ENCODE assay signal across 8 mouse cellular contexts in the genomic region with DNA sequence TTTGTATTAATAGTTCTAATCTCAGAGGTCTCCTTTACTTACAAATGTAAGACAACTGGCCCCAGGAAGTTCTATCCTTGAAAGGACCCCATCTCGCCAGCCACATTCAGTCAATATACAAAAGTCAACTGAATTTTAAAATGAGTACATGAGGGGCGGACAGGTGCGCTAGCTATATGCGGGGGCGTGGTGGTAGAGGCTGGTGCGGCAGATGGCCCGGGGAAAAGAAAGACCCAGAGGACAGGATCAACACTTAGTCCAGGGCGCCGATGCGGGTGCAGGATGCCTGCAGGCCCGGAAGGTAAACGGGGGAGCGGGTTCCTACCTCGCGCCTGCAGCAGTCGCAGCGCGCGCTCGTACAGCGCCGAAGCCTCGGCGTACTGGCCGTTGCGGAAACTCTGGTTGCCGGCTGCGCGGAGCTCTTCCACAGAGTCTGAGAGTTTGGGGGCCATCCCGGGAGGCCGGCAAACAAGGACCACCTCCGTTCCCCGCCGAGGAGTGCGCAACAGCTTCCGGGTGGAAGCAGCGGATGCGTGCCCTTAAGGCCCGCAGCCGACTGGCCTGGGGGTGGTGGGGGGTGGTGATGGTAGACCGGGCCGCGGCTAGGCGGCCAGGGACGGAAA. TPM values are rescaled to one million over a fixed set of nuclear protein-coding genes. Genes with fewer than 3 reads are reported as not detected.
DNase-seq lines count a peak whose midpoint lies in the region; ATAC-seq and TF ChIP-seq lines count a peak whose summit lies in the region.

A gene (plus strand): TSS at position 181 of the 623 bp plus-strand sequence.

- H3K27me3 ChIP-seq in lung, embryonic 16.5 days (ENCODE audit: control insufficient read depth, insufficient read depth, low read depth, low read length), result no peaks in the 10 kb centered on the region
- no peaks in the 10 kb centered on the region for H3K27me3 ChIP-seq in forebrain, embryonic 15.5 days
- H3K27me3 ChIP-seq in hindbrain, embryonic 16.5 days (replicated peaks; ENCODE audit: control insufficient read depth, insufficient read depth, low read length), result no peaks in the 10 kb centered on the region
- no peaks in the 10 kb centered on the region for H3K27me3 ChIP-seq in liver, embryonic 11.5 days (replicated peaks; ENCODE audit: control insufficient read depth, insufficient read depth, low read length)

- peak within 1 kb of the TSS; percentile 97 for H3K4me2 ChIP-seq in lung, embryonic 16.5 days (ENCODE audit: low read depth, low read length)
- peak within 1 kb of the TSS; percentile 59 for H3K4me2 ChIP-seq in forebrain, embryonic 15.5 days (replicated peaks)
- peak within 1 kb of the TSS; percentile 60 for H3K4me2 ChIP-seq in hindbrain, embryonic 16.5 days (ENCODE audit: low read length)
- peak within 1 kb of the TSS; percentile 93 for H3K4me2 ChIP-seq in liver, embryonic 11.5 days

- H3K4me1 ChIP-seq in lung, embryonic 16.5 days (replicated peaks; ENCODE audit: control insufficient read depth, insufficient read depth, low read length), result peaks cover 20% of the 10 kb centered on the region
- H3K4me1 ChIP-seq in forebrain, embryonic 15.5 days, result peaks cover 34% of the 10 kb centered on the region
- peaks cover 17% of the 10 kb centered on the region for H3K4me1 ChIP-seq in hindbrain, embryonic 16.5 days (ENCODE audit: control insufficient read depth, insufficient read depth, low read depth, low read length)
- H3K4me1 ChIP-seq in liver, embryonic 11.5 days (replicated peaks; ENCODE audit: control insufficient read depth, insufficient read depth, low read length), result peaks cover 10% of the 10 kb centered on the region
- 0 out of 2 replicates have a peak, but pooled peaks cover 2% of the 10 kb centered on the region for H3K4me1 ChIP-seq in olfactory bulb, adult 2 months (ENCODE audit: control insufficient read depth, insufficient read depth, low read length)

- H3K36me3 ChIP-seq in lung, embryonic 16.5 days (ENCODE audit: control insufficient read depth, insufficient read depth, low read length), result peaks cover under 1% of the 10 kb centered on the region; the same call in 1 of the 2 replicates
- H3K36me3 ChIP-seq in forebrain, embryonic 15.5 days, result peaks cover 4% of the 10 kb centered on the region
- peaks cover 2% of the 10 kb centered on the region; the same call in 1 of the 2 replicates for H3K36me3 ChIP-seq in hindbrain, embryonic 16.5 days (ENCODE audit: control insufficient read depth, insufficient read depth, low read length)
- peaks cover 2% of the 10 kb centered on the region; the same call in 1 of the 2 replicates for H3K36me3 ChIP-seq in liver, embryonic 11.5 days (ENCODE audit: control insufficient read depth, insufficient read depth, low read length)

- peak within 1 kb of the TSS; percentile 93 for H3K9ac ChIP-seq in lung, embryonic 16.5 days (ENCODE audit: low read length)
- H3K9ac ChIP-seq in forebrain, embryonic 15.5 days (replicated peaks), result peak within 1 kb of the TSS; percentile 84
- peak within 1 kb of the TSS; percentile 94 for H3K9ac ChIP-seq in hindbrain, embryonic 16.5 days (ENCODE audit: low read depth, low read length)
- peak within 1 kb of the TSS; percentile 87 for H3K9ac ChIP-seq in liver, embryonic 11.5 days (ENCODE audit: low read depth, low read length)

- H3K9me3 ChIP-seq in lung, embryonic 16.5 days (ENCODE audit: control insufficient read depth, low read length), result no peaks in the 10 kb centered on the region
- no peaks in the 10 kb centered on the region for H3K9me3 ChIP-seq in forebrain, embryonic 15.5 days
- no peaks in the 10 kb centered on the region for H3K9me3 ChIP-seq in hindbrain, embryonic 16.5 days (ENCODE audit: control insufficient read depth, low read length)
- no peaks in the 10 kb centered on the region for H3K9me3 ChIP-seq in liver, embryonic 11.5 days (ENCODE audit: control insufficient read depth, low read length)

- TF ChIP-seq CTCF in olfactory bulb, adult 2 months (IDR thresholded peaks at IDR 0.05; ENCODE audit: insufficient read depth, low read depth, low read length), result no peak

- no peak for TF ChIP-seq POLR2A in olfactory bulb, adult 2 months (IDR thresholded peaks at IDR 0.05; ENCODE audit: insufficient read depth, low read depth, low read length)

- peak within 1 kb of the TSS; percentile 75 for H3K27ac ChIP-seq in lung, embryonic 16.5 days (ENCODE audit: low read length)
- H3K27ac ChIP-seq in forebrain, embryonic 15.5 days (replicated peaks), result peak within 1 kb of the TSS; percentile 82
- peak within 1 kb of the TSS; percentile 84 for H3K27ac ChIP-seq in hindbrain, embryonic 16.5 days (ENCODE audit: low read depth, low read length)
- peak within 1 kb of the TSS; percentile 73 for H3K27ac ChIP-seq in liver, embryonic 11.5 days (ENCODE audit: low read depth, low read length)
- H3K27ac ChIP-seq in olfactory bulb, adult 2 months (ENCODE audit: insufficient read depth, low read depth, low read length), result peak within 1 kb of the TSS; percentile 32; the same call in 1 of the 2 replicates

- peak; percentile 29 for ATAC-seq in lung, embryonic 16.5 days (ENCODE audit: low read depth)
- peak; percentile 51 for ATAC-seq in forebrain, embryonic 15.5 days (replicated peaks)
- ATAC-seq in hindbrain, embryonic 16.5 days, result peak; percentile 43; the same call in 1 of the 2 replicates
- 0 out of 2 replicates have a peak, but pooled peaks have one; percentile 3 for ATAC-seq in liver, embryonic 11.5 days (replicated peaks; ENCODE audit: low FRiP score)

- no peak for DNase-seq in lung, postnatal 10 days
- DNase-seq in adrenal gland, postnatal 14 days, result no peak
- DNase-seq in liver, embryonic 11.5 days (ENCODE audit: low spot score), result no peak
- no peak for DNase-seq in urinary bladder, postnatal 14 days (ENCODE audit: low spot score)

- under 1% methylated on average over 45 of the region's 45 CpGs for WGBS in lung, embryonic 16.5 days
- under 1% methylated on average over 45 of the region's 45 CpGs for WGBS in forebrain, embryonic 15.5 days
- 1% methylated on average over 45 of the region's 45 CpGs for WGBS in hindbrain, embryonic 16.5 days
- WGBS in liver, embryonic 11.5 days, result 1% methylated on average over 45 of the region's 45 CpGs
- under 1% methylated on average over 45 of the region's 45 CpGs for WGBS in olfactory bulb, adult 2 months

- H3K4me3 ChIP-seq in lung, embryonic 16.5 days (ENCODE audit: low read length), result peak within 1 kb of the TSS; percentile 100
- H3K4me3 ChIP-seq in forebrain, embryonic 15.5 days, result peak within 1 kb of the TSS; percentile 82
- peak within 1 kb of the TSS; percentile 95 for H3K4me3 ChIP-seq in hindbrain, embryonic 16.5 days (ENCODE audit: low read length)
- peak within 1 kb of the TSS; percentile 98 for H3K4me3 ChIP-seq in liver, embryonic 11.5 days (ENCODE audit: low read depth, low read length)
- peak within 1 kb of the TSS; percentile 83 for H3K4me3 ChIP-seq in olfactory bulb, adult 2 months (ENCODE audit: insufficient read depth, low read depth, low read length)

RNA-seq across cellular contexts. Expression of the gene that starts here (rescaled TPM):
- 22.3 and 31.5 TPM in 2 replicates for polyA plus RNA-seq in lung, embryonic 16.5 days (2015; fragmentation: Nextera tagmentation; extraction: Ambion mirVana)
- total RNA-seq in adrenal gland, postnatal 14 days (2021), result 28.6 and 36.1 TPM in 2 replicates
- polyA plus RNA-seq in forebrain, embryonic 15.5 days (2015; fragmentation: Nextera tagmentation; extraction: Ambion mirVana), result 23.8 and 28.0 TPM in 2 replicates
- 16.3 and 17.4 TPM in 2 replicates for polyA plus RNA-seq in hindbrain, embryonic 16.5 days (2015; fragmentation: Nextera tagmentation; extraction: Ambion mirVana)
- 30.2 and 32.1 TPM in 2 replicates for polyA plus RNA-seq in liver, embryonic 11.5 days (2014; fragmentation: Nextera tagmentation; extraction: Ambion mirVana)
- polyA plus RNA-seq in olfactory bulb, adult 2 months (2012; ENCODE audit: insufficient read depth, insufficient read length, low replicate concordance, missing spikeins), result 150 TPM in 1 of 2 replicates, not detected in the other

Comparison
In these comparisons a context has a peak if more than half of its experiments do, and no peak if none do; other contexts are left out.
1. H3K27ac ChIP-seq: peak in every context shown above with its lines; median percentile 84 in hindbrain, embryonic 16.5 days; 82 in forebrain, embryonic 15.5 days; 75 in lung, embryonic 16.5 days; 73 in liver, embryonic 11.5 days; 32 in olfactory bulb, adult 2 months.